Mouse (Mus musculus) limb, embryonic 14.5 days (tissue): ENCODE measurements at regions not wholly inside any gene's neighbourhood (a gene's known extent, or its start where the extent isn't known, plus 50 kb on each side); places are given as distances from the start of the nearest gene placed in this dataset. TPM values are rescaled to one million over a fixed set of nuclear protein-coding genes. Genes with fewer than 3 reads are reported as not detected.
A peak's percentile ranks its signal among the peaks of the same experiment; 100 is the strongest.

Experiments used
- ATAC-seq: fragments of 200-750 bp; cut with Nextera tagmentation; 2 replicates; pipeline ENCODE4 v1.8.0; 2017; ENCODE audit warnings: low read depth, moderate number of reproducible peaks, moderate TSS enrichment; ENCODE audit not compliant: low FRiP score
- DNase-seq: peaks from one replicate; pipeline ENCODE4 v3.0.0-alpha.2; 2015; ENCODE audit warnings: low spot score
- H3K27ac ChIP-seq: fragments of 300-500 bp; sonication (generic); replicated peaks from 2 replicates; pipeline ENCODE4 v1.5.1; 2014; ENCODE audit warnings: low read depth, mild to moderate bottlenecking, low read length, moderate library complexity, mixed read lengths
- H3K27me3 ChIP-seq: fragments of 300-500 bp; sonication (generic); 2 replicates; pipeline ENCODE4 v1.6.1; 2014; ENCODE audit warnings: low read length, mixed read lengths; ENCODE audit not compliant: control insufficient read depth, insufficient read depth
- H3K36me3 ChIP-seq: fragments of 300-500 bp; sonication (generic); 2 replicates; pipeline ENCODE4 v1.6.1; 2014; ENCODE audit warnings: mild to moderate bottlenecking, low read length, moderate library complexity, mixed read lengths; ENCODE audit not compliant: control insufficient read depth, insufficient read depth
- H3K4me1 ChIP-seq: fragments of 300-500 bp; sonication (generic); 2 replicates; pipeline ENCODE4 v1.6.1; 2014; ENCODE audit warnings: antibody characterized with exemption, low read length, mixed read lengths; ENCODE audit not compliant: control insufficient read depth, insufficient read depth
- H3K4me2 ChIP-seq: fragments of 300-500 bp; sonication (generic); replicated peaks from 2 replicates; pipeline ENCODE4 v1.6.1; 2014; ENCODE audit warnings: low read depth, mild to moderate bottlenecking, low read length, moderate library complexity; ENCODE audit not compliant: severe bottlenecking
- H3K4me3 ChIP-seq: fragments of 300-500 bp; sonication (generic); replicated peaks from 2 replicates; pipeline ENCODE4 v1.5.1; 2014; ENCODE audit warnings: low read length
- H3K9ac ChIP-seq: fragments of 300-500 bp; sonication (generic); 2 replicates; pipeline ENCODE4 v1.6.1; 2014; ENCODE audit warnings: mild to moderate bottlenecking, low read depth, low read length, moderate library complexity; ENCODE audit not compliant: severe bottlenecking
- H3K9me3 ChIP-seq: fragments of 300-500 bp; sonication (generic); 2 replicates; pipeline ENCODE4 v1.6.1; 2016; ENCODE audit warnings: low read length; ENCODE audit not compliant: control insufficient read depth
- POLR2A ChIP-seq: fragments of 200-500 bp; IDR thresholded peaks from 2 replicates; pipeline ENCODE4 v1.8.0; 2012; ENCODE audit warnings: inconsistent platforms, mild to moderate bottlenecking, moderate library complexity, borderline replicate concordance; ENCODE audit not compliant: insufficient read depth, insufficient read length; ENCODE audit errors: extremely low read depth
- WGBS: fragments of 180-500 bp; shearing (Covaris S2); extraction: QIAGEN DNeasy Blood & Tissue Kit; methylation state at CpG from one replicate; pipeline ENCODE4 v1.1.7; 2014; 5-methylcytosine and 5-hydroxymethylcytosine counted together
- microRNA-seq: library from miRNA; unstranded; fragments of <30 nt; microRNA quantifications from one replicate; pipeline ENCODE4, GENCODE M21; 2016

GRCm38 (mm10) chr8:107886516-107887253 lies 55.8 kb upstream of the Zfhx3 start:
- H3K4me3 ChIP-seq, result no peak overlapping the region
- TF ChIP-seq POLR2A, result no peak
- peak overlapping the region; percentile 27 for H3K27ac ChIP-seq
- DNase-seq (peak; percentile 31), ATAC-seq (no peak)
- H3K4me2 ChIP-seq, result peak overlapping the region; percentile 39
- 48% methylated on average over 19 of the region's 19 CpGs for WGBS
- no peaks in the 10 kb centered on the region for H3K9me3 ChIP-seq
- H3K4me1 ChIP-seq, result peaks cover 22% of the 10 kb centered on the region
- no peaks in the 10 kb centered on the region for H3K36me3 ChIP-seq
- H3K9ac ChIP-seq, result no peak overlapping the region
- H3K27me3 ChIP-seq, result no peaks in the 10 kb centered on the region

DNA sequence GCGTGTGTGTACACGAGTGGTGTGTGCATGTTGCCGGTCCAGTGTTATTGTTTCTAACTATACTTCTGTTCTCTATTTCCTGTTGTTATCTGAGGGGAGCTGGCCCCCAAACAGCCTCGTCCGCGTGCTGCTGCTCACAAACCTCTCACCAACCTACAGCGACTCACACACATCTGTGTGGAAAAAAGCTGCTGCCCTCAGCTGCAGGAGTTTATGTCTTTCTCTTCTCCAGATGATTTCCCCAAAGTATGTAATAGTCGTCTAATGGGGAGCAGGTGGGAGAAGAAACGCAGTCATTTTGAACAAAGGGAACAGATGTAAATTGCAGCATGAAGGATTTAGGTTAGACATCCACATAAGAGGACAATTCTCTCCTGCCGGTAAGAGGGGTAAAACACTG lies 55.1 kb upstream of the Zfhx3 start:
- WGBS, result 23% methylated on average over 10 of the region's 10 CpGs
- no peaks in the 10 kb centered on the region for H3K9me3 ChIP-seq
- H3K27ac ChIP-seq, result peak overlapping the region; percentile 27; the same call in 1 of the 2 replicates
- ATAC-seq (peak; percentile 38; the same call in 1 of the 2 replicates), DNase-seq (peak; percentile 65)
- no peak for TF ChIP-seq POLR2A
- H3K4me3 ChIP-seq, result no peak overlapping the region
- H3K4me2 ChIP-seq, result peak overlapping the region; percentile 39
- no peaks in the 10 kb centered on the region for H3K36me3 ChIP-seq
- peaks cover 22% of the 10 kb centered on the region for H3K4me1 ChIP-seq
- no peaks in the 10 kb centered on the region for H3K27me3 ChIP-seq
- no peak overlapping the region for H3K9ac ChIP-seq

- peak; percentile 45 for ATAC-seq
- Histone ChIP-seq H3K4me3 (no peak overlapping the region), H3K27me3 (no peaks in the 10 kb centered on the region), H3K4me1 (peaks cover 22% of the 10 kb centered on the region), H3K9ac (no peak overlapping the region), H3K4me2 (no peak overlapping the region), H3K36me3 (no peaks in the 10 kb centered on the region), H3K9me3 (no peaks in the 10 kb centered on the region), H3K27ac (peak overlapping the region; percentile 68)
- 37% methylated on average over 5 of the region's 5 CpGs for WGBS
- no peak for TF ChIP-seq POLR2A
- peak; percentile 49 for DNase-seq
Observed at GRCm38 (mm10) chr8:107890922-107891321, 51.5 kb upstream of the Zfhx3 start.

Small RNA genes lying in the stretch of these regions (microRNA-seq; reads per million reads assigned to microRNA genes)
- gene Gm22825 (not detected), gene Gm23646 (not detected)
